Mouse (Mus musculus) 416B (cell line): Measurements from ENCODE around the gene B4galt4.

Source experiments
- DNase-seq: peaks from one replicate; pipeline ENCODE4 v3.0.0; 2011; ENCODE audit warnings: low read depth

Gene B4galt4

DNA sequence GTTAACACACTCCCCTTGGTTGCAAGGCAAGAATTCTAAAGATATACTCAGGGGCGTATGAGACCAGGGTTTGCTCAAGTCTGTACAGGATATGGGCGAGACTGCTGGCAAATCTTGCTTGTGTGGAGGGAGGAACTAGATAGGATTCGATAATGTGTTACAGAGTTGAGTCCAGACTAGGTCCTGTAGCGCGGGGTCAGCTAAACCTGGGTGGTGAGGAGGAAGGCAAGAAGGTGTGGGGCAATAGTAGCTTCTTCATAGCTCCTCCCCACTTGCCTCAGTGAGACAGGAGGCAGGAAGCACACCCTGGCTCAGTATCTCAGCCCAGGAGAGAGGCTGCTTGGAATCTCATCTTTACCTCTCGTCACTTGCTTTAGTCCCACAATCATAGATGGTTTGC, 12.9 kb upstream of the B4galt4 start:
- no peak for DNase-seq

DNA sequence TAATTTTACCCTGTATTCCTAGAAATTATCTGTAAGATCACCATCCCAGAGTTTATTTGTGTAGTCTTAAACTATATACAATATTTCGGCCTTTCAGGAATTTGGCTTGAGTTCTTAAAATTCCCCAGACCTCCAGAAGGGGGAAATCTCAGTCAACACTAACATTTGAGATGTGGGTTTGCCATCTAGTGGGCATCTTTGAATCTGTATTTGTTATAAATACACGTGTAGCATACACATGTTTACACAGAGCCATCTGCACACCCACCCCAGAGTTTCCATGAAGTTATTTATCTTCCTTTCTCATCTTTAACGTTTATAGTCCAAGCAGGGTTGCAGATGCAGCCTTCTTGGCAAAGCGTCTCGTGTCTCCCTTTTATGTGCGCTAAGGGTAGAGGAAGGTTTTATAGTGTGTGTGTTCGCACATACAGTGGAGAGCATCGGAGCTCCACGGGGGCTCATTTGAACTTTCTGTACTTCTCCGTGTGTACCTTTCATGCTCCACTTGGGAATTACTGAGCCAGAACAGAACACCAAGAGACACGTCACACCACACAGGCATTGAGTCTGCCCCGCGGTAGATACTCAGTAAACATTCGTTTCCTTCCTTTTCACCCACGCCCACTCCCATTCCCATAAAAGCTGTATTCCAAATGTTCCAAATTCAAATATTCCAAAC, 12.3 kb upstream of the B4galt4 start:
- DNase-seq, result peak; percentile 83

DNA sequence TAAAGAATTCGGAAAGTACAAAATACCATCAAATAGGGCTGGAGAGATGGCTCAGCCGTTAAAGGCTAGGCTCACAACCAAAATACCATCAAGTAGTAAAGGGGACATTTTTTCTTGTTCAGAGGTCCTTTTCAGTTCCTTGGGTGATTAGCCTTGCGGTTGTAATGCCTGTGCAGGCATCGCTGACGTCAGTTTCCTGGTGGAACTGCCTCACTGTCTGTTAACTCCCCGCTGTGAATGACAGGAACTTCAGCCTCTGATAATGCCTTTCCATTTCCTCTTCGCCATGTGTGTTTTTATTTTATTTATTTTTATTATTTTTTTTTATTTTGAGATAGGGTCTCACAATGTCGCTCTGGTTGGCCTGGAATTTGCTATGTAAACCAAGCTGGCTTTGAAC, 11.1 kb upstream of the B4galt4 start:
- peak; percentile 87 for DNase-seq

DNA sequence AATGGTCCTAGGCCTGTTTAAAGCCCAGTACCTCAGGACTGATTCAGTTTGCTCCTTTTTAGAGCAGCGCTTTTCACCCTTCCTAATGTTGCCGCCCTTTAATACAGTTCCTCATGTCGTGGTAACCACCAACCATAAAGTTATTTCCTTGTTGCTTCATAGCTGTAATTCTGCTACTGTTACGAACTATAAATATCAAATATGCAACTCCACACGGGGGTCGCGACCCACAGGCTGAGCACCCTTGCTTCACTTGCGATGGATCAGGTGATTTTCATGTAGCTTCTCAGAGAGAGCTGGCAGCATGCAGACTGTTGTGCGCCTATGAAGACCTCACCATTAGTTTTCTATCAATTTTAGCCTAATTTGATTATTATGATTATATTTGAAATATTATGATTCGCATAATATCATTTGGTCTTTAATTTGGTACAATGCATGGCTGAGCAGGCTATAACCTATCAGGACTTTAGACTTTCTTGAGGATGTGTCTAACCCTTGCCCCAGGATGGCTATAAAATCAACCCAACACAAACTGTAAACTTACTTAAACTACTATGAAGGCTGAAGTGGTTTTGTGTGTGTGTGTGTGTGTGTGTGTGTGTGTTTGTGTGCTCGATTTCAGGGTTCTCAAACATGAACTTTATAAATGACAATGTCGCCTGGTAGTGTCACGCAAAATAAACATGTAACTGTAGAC, 710 bp upstream of the B4galt4 start:
- DNase-seq, result peak; percentile 11

DNA sequence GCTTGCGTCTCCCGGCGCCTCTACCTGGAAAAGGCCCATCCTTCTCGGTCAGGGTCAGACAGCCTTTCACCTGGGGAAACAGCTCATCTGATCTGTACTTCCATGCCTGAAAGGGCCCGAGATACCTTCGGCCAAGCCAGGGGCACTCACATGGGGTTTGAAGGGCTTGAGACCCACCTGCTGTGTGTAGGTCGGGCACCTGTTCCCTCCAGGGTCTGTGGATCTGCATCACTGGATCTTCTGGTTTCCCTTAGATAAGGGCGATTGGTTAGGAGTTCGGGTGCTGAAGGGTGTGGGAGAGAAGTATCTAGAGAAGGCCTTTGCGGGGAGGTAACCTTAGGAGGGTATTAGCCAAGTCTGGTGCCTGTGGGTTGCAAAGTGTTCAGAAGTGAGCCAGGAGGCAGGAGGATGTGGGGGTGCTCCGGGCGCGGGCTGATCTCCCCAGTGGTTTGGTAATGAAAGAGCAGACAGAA, 631 bp downstream of the B4galt4 start:
- DNase-seq, result no peak

DNA sequence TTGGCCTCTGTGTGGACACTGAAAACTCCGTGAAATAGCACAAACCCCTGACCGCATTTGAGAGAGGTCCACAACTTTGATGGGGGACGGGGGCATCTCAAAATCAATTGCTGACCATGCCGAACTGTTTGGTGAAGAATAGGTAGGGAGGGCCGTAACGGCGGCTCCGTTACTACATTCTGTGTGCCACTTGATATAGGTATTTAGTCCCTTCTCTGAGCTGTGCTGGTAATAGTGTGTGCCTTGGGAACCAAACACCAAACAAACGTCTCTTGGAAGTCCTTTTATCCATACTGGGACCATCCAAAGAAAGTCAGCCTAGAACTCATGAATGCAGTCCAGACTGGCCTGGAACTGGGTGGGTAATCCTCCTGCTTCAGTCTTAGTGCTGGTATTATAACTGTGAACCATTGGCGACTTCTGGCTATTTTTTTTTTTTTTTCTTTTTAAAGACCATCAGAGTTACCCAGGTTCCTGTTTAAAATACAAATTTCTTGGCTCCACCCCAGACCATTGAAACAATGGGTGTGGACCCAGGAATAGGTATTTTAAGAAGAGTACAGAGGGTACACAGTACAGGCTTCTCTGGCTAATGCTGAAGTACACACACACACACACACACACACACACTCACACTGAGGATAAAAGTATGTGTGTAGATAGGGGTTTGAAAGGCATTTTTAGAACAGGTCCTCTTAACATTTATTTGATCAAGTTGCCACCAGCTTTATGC, 2.0 kb downstream of the B4galt4 start:
- no peak for DNase-seq

DNA sequence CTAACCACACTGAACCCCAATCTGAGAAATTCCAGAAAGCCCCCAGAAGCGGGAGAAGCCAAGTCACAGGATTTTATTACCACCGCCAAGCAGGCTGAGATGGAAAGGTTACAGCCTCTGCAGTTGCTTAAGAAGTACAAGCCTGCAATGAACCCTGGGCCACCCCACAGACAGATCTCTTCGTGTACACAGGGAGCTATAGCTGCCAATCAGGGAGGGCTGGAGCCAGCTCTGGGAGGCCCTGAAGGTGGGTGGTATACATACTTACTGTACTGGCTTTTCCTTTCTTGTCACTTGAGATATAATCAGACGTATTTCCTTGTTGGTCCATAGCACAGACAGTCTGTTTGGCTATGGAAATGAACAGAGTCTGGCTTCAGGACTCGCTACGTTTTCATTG, 8.7 kb downstream of the B4galt4 start:
- no peak for DNase-seq

DNA sequence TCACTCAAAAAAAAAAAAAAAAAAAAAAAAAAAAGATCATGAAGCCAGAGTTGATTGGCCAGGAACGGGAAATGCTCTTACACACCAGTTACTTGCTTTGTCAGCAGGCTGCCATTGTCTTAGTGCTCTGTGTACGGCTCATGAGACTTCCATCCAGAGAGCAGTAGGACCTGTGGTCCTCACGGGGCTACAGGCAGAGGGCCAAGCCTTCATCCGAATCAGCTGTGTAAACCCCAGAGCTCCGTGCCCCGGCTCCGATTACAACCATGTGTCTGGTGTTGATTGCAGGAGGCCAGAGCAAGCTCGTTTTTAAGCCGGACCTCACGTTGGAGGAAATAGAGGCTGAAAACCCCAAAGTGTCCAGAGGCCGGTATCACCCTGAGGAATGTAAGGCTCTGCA, 11.6 kb downstream of the B4galt4 start:
- no peak for DNase-seq

DNA sequence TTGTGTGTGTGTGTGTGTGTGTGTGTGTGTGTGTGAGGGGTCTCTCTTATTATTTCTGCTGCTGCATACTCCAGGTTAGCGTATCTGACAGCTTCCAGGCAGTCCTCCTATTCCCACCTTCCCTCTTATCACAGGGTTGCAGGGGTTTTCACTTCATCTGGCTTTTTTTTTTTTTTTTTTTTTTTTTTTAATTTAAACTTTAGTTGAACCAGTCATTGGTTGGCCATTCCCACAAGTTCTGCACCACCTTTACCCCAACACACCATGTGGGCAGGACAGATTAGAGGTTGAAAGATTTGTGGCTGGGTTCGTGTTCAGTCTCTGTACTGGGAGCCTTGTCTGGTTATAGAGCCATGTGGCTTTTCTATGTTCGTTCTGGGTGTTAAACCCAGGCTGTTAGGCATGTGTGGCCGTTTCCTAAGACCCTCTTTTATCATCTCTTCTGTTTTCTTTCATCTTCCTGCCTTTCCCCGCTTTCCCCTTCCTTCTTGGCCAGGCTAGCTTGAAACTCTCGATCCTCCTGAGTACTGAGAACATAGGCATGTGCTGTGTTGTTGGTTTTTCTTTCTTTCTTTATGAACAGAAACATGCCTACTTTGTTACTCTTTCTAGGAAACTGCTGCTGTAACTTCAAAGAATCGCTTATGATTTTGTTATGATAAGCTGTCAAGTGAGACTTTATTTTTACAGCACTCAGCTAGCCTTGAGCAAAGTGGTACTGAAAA, 13.6 kb downstream of the B4galt4 start:
- DNase-seq, result peak; percentile 75

DNA sequence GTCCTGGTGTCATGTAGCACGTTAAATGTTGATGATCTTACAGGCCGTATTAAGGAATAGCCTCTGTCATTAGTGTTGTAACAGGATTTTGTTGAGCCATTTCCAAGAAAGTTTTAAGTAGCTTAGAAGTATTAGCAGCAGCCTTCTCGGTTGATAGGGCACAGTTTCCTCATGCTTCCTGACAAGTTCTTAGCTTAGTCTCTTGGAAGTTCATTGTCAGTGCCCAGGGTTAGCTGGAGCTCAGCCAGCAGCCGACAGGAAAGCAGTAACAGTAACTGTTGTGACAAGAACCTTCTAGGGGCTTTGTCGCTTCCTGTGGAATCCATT, 14.1 kb downstream of the B4galt4 start:
- DNase-seq, result peak; percentile 67

DNA sequence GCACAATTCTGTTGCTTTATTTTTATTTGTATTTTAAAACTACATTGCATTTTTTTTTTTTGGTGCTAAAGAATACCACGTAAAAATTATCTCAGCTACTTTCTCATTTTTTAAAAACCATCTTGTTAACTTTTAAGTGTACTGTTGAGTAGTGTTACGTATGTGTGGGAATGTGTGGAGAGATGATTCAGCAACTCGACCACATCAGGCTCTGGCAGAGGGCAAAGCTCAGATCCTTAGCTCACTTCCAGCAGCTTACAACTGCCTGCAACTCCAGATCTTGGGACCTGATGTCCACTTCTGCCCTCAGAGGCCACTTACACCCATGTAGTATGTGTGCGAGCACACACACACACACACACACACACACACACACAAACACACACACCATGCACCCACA, 14.5 kb downstream of the B4galt4 start:
- peak; percentile 66 for DNase-seq

DNA sequence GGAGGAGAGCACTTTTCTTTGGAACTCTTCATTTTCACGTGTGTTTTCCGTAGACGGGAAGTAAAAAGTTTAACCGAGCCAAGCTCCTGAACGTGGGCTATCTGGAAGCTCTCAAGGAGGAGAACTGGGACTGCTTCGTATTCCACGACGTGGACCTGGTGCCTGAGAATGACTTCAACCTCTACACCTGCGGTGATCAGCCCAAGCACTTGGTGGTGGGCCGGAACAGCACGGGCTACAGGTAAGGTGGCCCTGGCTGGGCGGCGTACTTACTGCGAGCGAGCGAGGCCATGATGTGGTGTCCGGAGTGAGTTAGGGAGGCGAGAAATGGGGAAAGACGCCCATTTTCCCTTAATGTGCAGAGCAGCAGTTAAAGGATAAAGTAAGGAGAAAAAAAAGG, 15.6 kb downstream of the B4galt4 start:
- DNase-seq, result no peak

DNA sequence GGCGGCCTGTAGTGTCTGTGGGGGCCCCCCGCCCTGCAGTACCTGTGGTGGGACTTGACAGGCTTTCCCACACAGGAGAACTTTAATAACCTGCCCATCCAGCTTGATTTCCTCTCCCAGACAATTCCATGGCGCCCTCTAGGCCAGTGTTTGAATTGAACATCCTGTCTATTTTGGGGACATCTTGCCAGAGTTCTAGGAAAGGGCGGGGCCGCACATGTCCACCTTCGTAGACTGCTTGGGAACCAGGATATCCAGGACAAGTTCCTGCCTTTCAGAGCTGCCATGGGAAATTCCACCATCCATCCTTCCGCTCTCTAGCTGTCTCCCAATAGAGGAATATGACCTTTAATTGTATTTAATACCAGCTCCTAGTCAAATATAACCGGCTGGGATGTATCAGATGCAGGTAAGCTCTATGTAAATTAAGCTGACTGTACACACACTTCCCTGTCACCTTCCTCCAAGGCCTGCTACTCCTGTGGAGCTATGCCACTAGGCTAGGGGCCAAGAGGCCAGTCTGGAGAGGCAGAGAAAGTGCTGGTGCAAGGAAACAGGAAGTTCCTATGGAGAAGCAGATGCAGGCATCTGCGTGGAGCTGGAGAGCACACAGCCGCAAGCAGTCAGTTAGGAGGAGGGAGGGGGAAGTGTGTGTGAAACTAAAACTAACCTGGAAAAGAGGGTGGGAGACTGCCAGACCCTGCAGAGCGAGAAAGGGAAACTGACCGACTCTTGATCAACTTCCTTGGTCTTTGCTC, 16.2 kb downstream of the B4galt4 start:
- peak; percentile 16 for DNase-seq

DNA sequence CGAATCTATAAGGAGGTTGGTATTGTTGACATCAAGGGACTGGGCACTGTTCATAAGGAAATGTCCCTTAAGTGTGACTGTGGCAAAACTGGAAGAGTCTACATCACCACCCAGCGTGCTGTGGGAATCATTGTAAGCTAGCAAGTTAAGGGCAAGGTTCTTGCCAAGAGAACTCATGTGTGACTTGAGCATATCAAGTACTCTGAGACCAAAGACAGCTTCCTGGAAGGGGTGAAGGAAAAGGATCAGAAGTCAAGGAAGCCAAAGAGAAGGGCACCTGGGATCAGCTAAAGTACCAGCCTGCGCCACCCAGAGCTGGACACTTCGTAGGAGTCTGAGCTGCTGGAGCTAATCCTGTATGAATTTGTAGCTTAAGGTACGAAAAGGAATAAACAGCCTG, 18.2 kb downstream of the B4galt4 start:
- no peak for DNase-seq

DNA sequence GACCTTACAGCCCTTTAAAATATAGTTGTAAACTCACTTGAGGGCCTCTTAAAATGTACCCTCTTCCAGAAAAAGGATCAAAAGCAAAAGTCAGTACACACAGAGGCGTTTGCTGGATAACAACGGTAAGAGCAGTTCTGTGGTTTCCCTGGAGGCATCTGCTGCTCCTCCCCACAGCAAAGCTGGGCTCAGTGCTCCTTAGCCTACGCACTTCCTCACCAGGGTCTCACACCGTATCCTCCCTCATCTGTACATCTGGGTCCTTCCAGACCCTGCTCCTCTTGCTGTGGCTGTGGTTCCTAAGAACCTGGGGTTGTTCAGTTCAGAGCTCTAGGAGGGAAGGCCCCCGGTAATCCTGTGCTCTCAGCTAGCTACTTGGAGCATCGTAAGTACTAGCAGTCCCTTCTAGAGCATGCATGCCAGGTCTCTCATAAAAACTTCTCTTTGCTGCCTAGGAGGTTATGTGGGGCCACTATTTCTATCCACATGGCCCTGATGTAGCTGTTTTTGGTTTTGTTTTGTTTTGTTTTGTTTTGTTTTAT, 18.8 kb downstream of the B4galt4 start:
- DNase-seq, result no peak

DNA sequence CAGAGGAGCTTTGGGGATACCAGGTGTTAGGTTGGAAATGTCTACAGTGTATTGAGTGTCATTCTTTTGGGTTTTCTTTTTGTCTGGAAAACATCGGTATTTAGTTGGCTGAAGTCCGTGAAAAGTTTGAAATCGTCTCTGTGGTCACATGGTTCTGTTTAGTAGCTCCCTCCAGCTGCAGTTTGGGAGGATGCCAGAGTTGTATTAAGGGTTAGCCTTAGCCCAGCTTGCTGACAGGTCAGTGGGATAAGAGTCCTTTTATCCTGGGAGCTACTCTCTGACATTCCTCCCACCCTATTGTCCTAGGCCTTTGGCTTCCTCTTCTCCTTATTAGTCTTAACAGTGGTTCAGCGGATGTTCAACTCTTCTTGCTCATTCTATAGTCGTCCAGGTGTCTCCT, 19.9 kb downstream of the B4galt4 start:
- no peak for DNase-seq

DNA sequence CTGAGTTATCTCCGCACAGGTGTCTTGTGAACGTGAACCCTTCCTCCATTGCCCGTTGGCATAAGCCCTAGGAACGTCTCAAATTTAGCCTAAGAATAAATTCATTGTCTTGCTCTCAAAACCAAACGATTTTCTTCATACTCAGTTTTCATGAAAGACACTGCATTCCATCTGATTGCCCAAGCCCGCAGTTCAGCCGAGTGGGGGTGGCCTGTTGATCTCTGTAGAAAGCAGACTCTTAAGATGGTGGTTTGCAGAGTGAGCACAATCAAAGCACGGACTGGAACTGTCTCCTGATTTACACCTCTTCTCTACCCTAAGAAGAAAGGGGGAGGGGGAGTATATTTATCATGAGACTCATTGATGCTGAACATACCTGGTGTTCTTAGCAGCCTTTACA, 20.3 kb downstream of the B4galt4 start:
- no peak for DNase-seq

DNA sequence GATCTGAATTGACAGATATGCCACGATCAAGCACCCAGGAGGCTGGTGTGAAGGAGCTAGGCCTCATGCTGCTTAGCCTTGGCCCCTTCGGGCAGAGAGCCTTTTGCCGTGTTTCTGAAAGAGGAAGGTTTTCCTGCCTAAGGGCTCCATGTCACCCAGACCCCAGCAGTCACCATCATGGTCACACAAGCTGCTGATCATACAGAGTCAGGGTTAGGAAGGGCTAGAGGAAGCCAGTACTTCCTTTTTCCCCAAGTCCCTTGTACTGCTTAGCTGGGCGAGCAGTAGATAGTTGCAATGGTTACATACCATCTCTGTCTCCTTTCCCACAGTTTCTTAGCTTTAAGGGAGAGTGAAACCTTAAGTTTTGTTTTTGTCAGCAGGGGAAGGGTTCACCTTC, 21.4 kb downstream of the B4galt4 start:
- no peak for DNase-seq

DNA sequence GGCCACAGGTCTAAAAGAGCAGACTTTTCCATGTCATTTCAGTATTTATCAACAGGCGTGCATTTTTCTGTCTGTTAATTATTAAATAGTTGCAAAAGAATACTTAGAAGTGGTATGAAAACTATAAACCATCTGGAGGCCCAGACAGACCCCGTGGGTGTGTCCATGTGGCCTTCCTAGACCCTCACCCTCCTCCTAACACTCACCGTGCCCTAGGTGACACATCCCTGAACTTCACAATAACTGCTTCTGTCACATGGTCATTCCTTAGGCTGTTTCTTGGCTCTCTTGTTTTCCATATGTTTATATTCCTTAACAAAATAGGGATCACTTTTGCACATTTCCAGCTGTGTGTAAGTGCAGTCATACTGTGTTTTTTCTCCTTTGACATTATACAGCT, 24.6 kb downstream of the B4galt4 start:
- DNase-seq, result no peak

DNA sequence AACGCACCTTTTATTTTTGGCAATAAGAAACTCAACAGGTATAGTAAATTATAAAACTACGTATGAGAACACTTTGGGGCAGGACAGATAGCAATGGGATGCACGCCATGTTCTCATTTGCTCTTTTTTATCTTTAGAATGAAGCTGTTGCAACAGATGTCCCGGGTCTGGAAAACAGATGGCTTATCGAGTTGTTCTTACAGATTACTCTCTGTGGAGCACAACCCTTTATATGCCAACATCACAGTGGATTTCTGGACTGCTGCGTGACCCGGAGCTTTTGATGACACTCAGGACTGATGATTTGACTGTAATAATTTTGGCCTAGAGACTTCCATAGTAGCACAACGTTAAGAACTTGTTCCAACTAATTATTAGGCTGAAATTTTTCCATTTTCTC, 25.7 kb downstream of the B4galt4 start:
- DNase-seq, result no peak

DNA sequence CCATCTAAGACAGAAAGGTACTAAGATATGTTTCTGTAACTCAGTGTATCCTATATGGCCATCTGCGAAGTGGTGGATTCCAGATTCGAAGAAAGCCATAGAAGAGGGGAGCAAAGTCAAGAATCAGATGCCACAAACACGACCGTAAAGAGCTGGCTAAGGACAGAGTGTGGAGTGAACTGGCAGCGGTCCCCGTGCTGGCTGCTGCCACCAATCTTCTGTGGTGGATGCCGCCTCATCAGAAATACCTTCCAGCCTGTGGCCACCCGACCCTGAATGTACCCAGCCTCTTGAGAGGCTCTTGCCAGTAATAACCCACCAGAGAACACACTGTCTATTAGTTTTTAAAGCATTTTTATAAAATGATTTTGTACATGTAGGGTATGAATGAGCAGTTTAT, 26.3 kb downstream of the B4galt4 start:
- no peak for DNase-seq

DNA sequence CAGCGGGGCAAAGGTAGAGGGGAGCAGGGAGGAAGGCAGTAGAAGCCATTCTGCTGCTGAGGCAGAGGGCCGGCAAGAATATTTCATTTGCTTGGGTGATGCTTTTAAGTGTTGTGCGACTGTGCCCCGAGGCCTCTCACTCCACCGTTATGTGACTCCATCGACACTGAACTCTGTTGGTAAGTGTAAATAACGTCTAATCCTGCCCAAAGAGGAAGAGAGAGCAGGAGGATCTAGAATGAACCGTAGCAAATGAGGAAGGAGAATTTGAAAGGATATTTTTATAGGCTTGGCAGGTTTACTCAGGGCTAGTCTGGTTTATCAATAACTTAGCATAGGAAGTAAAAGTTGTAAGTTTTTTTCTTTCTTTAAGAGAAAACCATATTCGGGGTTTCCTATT, 27.5 kb downstream of the B4galt4 start:
- no peak for DNase-seq
